Mouse (Mus musculus): ENCODE results near the gene Col18a1. TPM values are rescaled to one million over a fixed set of nuclear protein-coding genes. Genes with fewer than 3 reads are reported as not detected.
A peak's percentile ranks its signal among the peaks of the same experiment; 100 is the strongest.

Gene Col18a1
- total RNA-seq, 4 experiments from 2014 or later = 2.2 to 5.9 (median 3.7) TPM

GRCm38 (mm10) chr10:77022301-77023130 is 143.8 kb downstream of the Col18a1 start:
- DNase-seq (ENCODE audit: low spot score in 2 of 2) = no peak

GRCm38 (mm10) chr10:77021399-77022052 is 144.8 kb downstream of the Col18a1 start:
- DNase-seq (ENCODE audit: low spot score in 2 of 2) = peak; percentile 41 to 51

DNA sequence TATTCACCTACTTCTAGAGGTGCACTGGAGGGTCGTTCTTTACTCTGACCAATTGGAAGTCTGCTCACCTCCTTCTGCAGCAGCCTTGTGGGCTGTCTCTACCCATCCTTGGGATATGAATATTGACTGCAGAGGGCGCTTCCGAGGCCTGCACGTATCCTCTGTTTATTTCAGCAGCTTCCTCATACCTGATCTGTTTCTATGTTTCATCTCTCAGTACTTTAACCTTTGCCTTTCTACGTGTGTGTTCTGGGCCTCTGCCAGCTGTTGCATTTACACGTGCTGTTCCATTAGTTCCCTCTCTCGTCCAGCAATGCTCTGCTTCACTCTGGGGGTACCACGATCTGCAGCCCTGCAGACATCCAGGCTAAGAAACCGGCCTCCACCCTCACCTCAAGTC is 148.7 kb downstream of the Col18a1 start:
- no peak for DNase-seq (ENCODE audit: low spot score in 2 of 2)

GRCm38 (mm10) chr10:77017061-77017460 is 149.3 kb downstream of the Col18a1 start:
- DNase-seq (ENCODE audit: low spot score in 2 of 2) = no peak

GRCm38 (mm10) chr10:77016499-77016898 is 149.8 kb downstream of the Col18a1 start:
- DNase-seq (ENCODE audit: low spot score in 2 of 2) = no peak

DNA sequence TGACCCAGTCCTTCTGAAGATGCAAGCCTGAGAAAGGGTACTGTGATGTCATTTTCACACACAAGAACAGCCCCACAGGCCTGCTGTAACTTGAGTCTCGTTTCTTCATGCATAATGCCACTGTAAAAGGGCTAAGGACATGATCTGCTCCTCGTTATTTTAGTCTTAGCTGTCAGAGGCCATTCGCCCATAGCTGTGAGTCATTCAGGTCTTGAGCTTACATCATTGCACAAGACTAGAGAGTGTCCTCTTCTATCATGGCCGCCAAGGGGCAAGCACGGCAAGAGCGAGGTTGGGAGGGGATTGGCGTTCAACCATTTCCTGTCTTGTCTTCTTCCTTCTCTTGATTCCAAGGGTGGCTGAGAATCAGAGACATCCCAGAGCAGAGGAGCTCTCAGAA is 150.3 kb downstream of the Col18a1 start:
- no peak for DNase-seq (ENCODE audit: low spot score in 2 of 2)

DNA sequence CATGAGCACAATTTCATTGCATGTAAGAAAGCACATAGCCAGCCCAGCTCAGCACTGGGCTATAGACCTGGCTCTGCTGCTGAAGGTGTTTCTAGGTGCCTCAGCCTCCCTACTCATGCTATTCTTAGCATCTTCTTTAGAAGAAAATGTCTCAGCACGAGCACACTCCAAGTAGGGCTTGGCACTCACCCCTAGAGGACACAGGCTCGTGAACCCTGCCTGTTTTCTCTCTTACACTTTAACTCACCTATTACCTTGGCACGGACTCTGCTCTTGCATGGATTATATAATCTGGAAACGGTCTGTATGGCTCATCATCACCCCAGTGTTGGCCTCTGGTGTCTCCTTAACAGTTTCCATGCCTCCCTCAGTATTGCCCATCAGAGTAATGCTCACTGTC is 154.7 kb downstream of the Col18a1 start:
- no peak for DNase-seq (ENCODE audit: low spot score in 2 of 2)

DNA sequence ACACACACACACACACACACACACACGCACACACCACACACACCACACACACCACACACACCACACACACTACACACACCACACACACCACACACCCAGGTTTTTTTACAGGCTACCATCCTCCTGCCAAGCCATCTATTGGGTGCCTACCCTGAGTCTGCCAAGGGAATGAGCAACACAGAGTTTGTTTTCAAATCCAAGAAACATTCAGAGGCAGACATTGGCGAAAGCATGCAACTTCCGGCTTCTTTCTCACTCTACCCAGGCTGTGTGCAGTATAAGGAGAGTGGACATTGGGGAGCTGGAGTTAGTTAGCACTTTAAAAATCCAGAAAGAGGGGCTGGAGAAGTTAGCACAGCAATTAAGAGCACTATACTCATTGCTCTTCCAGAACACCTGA is 157.7 kb downstream of the Col18a1 start:
- DNase-seq (ENCODE audit: low spot score in 2 of 2) = no peak

GRCm38 (mm10) chr10:77008109-77008561 is 158.2 kb downstream of the Col18a1 start:
- DNase-seq (ENCODE audit: low spot score in 2 of 2) = no peak

DNA sequence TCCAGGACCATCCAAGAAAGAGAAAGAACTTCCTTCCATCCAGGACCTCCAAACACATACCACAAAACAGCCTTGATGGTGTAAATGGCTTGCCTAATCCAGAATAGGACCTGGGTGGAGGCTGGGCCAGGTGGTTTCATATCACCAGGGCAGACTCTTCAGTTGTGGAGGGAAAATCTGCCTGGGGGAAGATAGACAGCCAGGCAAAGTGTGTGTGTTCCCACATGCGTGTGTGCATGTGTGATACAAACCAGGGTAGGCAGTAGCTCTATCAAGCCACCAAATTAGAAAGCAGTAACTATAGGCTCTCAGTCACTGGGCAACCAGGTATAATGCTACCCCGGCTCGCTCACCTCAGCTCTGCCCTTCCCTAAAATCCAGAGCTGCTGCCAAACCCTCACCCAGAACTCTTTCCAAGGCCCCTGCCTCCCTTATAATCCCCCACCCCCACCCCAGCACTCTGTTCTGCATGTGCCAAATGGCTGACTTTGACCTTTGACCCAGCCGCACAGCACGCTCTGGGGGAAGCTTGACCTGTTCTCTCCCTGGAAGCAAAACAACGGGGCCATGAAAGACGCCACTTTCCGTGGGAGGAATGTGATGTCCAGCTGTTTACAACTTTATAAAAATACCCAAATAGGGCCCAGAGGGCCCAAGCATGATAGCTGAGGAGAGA is 158.8 kb downstream of the Col18a1 start:
- DNase-seq (ENCODE audit: low spot score in 2 of 2) = no peak

- no peak for DNase-seq (ENCODE audit: low spot score in 2 of 2)
Observed at GRCm38 (mm10) chr10:77004936-77005335, 161.4 kb downstream of the Col18a1 start.

Other genes with a start within 250 kb of the Col18a1 start
- 1 to 10 TPM; 1.3 to 3.6 (median 1.7) TPM for gene Pcbp3, start 204.7 kb downstream of the Col18a1 start, total RNA-seq (2022)
- gene Slc19a1, start 134.3 kb downstream of the Col18a1 start, total RNA-seq (2022) = 1 to 10 TPM; 4.6 to 5.5 (median 4.9) TPM
- gene Pofut2, start 92.7 kb upstream of the Col18a1 start, total RNA-seq (2022) = 10 to 100 TPM; 22.7 to 29.5 (median 23.8) TPM

Measured in gastrocnemius, adult 8-10 months (tissue).